Mouse (Mus musculus): ENCODE measurements around the gene Gm48551.

- TF ChIP-seq POLR2A (IDR thresholded peaks at IDR 0.05; ENCODE audit: borderline replicate concordance, low read depth, low read length) (no peak), CTCF (IDR thresholded peaks at IDR 0.05; ENCODE audit: low read depth, low read length) (no peak)
Observed at GRCm38 (mm10) chr10:81412586-81413309, 28.5 kb downstream of the Gm48551 start.

Measured in bone marrow macrophage, adult 2 months (primary cell).